Mouse (Mus musculus): ENCODE results near the gene Siglecf.

Siglecf gene

GRCm38 (mm10) chr7:43378226-43378625, 27.1 kb downstream of the Siglecf start:
- DNase-seq (ENCODE audit: low spot score), result no peak

- no peak for DNase-seq (ENCODE audit: low spot score)
Measured at GRCm38 (mm10) chr7:43392349-43393121, 41.4 kb downstream of the Siglecf start.

GRCm38 (mm10) chr7:43399501-43399900, 48.4 kb downstream of the Siglecf start:
- no peak for DNase-seq (ENCODE audit: low spot score)

- DNase-seq (ENCODE audit: low spot score), result no peak
Measured at GRCm38 (mm10) chr7:43402718-43403117, 51.6 kb downstream of the Siglecf start.

- DNase-seq (ENCODE audit: low spot score), result no peak
Measured at GRCm38 (mm10) chr7:43407573-43407972, 56.4 kb downstream of the Siglecf start.

- no peak for DNase-seq (ENCODE audit: low spot score)
Measured at GRCm38 (mm10) chr7:43408131-43408553, 57.0 kb downstream of the Siglecf start, which contains the start of gene Siglecg. Gene Siglecg (plus strand): TSS chr7:43408204.

GRCm38 (mm10) chr7:43409084-43409483, 57.9 kb downstream of the Siglecf start:
- no peak for DNase-seq (ENCODE audit: low spot score)
